Mouse (Mus musculus): ENCODE measurements around the gene Spag9. TPM values are rescaled to one million over a fixed set of nuclear protein-coding genes. Genes with fewer than 3 reads are reported as not detected.

Gene Spag9
- polyA plus RNA-seq, 1 experiment from 2014 or later = 89.3 TPM

GRCm38 (mm10) chr11:94126701-94127100 lies 130.8 kb downstream of the Spag9 start:
- H3K9ac ChIP-seq = no peak overlapping the region
- H3K4me3 ChIP-seq = no peak overlapping the region
- no peak overlapping the region for H3K4me2 ChIP-seq
- H3K27ac ChIP-seq = no peak overlapping the region
- no peaks in the 10 kb centered on the region for H3K9me3 ChIP-seq (replicated peaks)
- peaks cover 13% of the 10 kb centered on the region; the same call in 1 of the 2 replicates for H3K4me1 ChIP-seq
- H3K36me3 ChIP-seq (ENCODE audit: poor library complexity, severe bottlenecking) = peaks cover 49% of the 10 kb centered on the region
- H3K27me3 ChIP-seq = no peaks in the 10 kb centered on the region
- 94% methylated on average over 9 of the region's 9 CpGs for WGBS
- no peak for ATAC-seq

GRCm38 (mm10) chr11:94127966-94128365 lies 132.1 kb downstream of the Spag9 start:
- no peak overlapping the region for H3K4me3 ChIP-seq
- ATAC-seq = peak; percentile 83
- H3K36me3 ChIP-seq (ENCODE audit: poor library complexity, severe bottlenecking) = peaks cover 37% of the 10 kb centered on the region
- H3K9ac ChIP-seq = no peak overlapping the region
- no peak overlapping the region for H3K27ac ChIP-seq
- WGBS = 40% methylated on average over 5 of the region's 5 CpGs
- no peaks in the 10 kb centered on the region for H3K9me3 ChIP-seq (replicated peaks)
- peaks cover 13% of the 10 kb centered on the region; the same call in 1 of the 2 replicates for H3K4me1 ChIP-seq
- H3K27me3 ChIP-seq = no peaks in the 10 kb centered on the region
- no peak overlapping the region for H3K4me2 ChIP-seq

- H3K9ac ChIP-seq = no peak overlapping the region
- H3K27me3 ChIP-seq = no peaks in the 10 kb centered on the region
- no peak overlapping the region for H3K4me3 ChIP-seq
- H3K4me1 ChIP-seq = peaks cover 18% of the 10 kb centered on the region
- 85% methylated on average over 8 of the region's 8 CpGs for WGBS
- no peaks in the 10 kb centered on the region for H3K9me3 ChIP-seq (replicated peaks)
- peaks cover 33% of the 10 kb centered on the region for H3K36me3 ChIP-seq (ENCODE audit: poor library complexity, severe bottlenecking)
- ATAC-seq = no peak
- no peak overlapping the region for H3K4me2 ChIP-seq
- H3K27ac ChIP-seq = no peak overlapping the region
Observed at GRCm38 (mm10) chr11:94128506-94128905, 132.6 kb downstream of the Spag9 start.

GRCm38 (mm10) chr11:94129261-94130059 lies 133.6 kb downstream of the Spag9 start:
- Histone ChIP-seq H3K9me3 (replicated peaks) (no peaks in the 10 kb centered on the region), H3K27me3 (no peaks in the 10 kb centered on the region), H3K4me3 (no peak overlapping the region), H3K36me3 (ENCODE audit: poor library complexity, severe bottlenecking) (peaks cover 24% of the 10 kb centered on the region), H3K4me2 (no peak overlapping the region), H3K4me1 (peaks cover 27% of the 10 kb centered on the region), H3K27ac (peak overlapping the region; percentile 27), H3K9ac (no peak overlapping the region)
- WGBS = 62% methylated on average over 12 of the region's 12 CpGs
- ATAC-seq = peak; percentile 30

- ATAC-seq = no peak
- H3K9me3 ChIP-seq (replicated peaks) = no peaks in the 10 kb centered on the region
- H3K9ac ChIP-seq = no peak overlapping the region
- no peak overlapping the region for H3K4me2 ChIP-seq
- peaks cover 15% of the 10 kb centered on the region for H3K36me3 ChIP-seq (ENCODE audit: poor library complexity, severe bottlenecking)
- H3K27me3 ChIP-seq = no peaks in the 10 kb centered on the region
- no peak overlapping the region for H3K4me3 ChIP-seq
- H3K27ac ChIP-seq = peak overlapping the region; percentile 2; the same call in 1 of the 2 replicates
- WGBS = 58% methylated on average over 4 of the region's 4 CpGs
- H3K4me1 ChIP-seq = peaks cover 35% of the 10 kb centered on the region
Observed at GRCm38 (mm10) chr11:94130118-94131095, 134.5 kb downstream of the Spag9 start.

GRCm38 (mm10) chr11:94133344-94133955 lies 137.6 kb downstream of the Spag9 start:
- ATAC-seq = peak; percentile 70
- Histone ChIP-seq H3K9me3 (replicated peaks) (no peaks in the 10 kb centered on the region), H3K9ac (no peak overlapping the region), H3K36me3 (ENCODE audit: poor library complexity, severe bottlenecking) (no peaks in the 10 kb centered on the region), H3K4me3 (no peak overlapping the region; the same call in 1 of the 2 replicates), H3K4me2 (peak overlapping the region; percentile 29), H3K27me3 (no peaks in the 10 kb centered on the region), H3K27ac (no peak overlapping the region; the same call in 1 of the 2 replicates), H3K4me1 (peaks cover 51% of the 10 kb centered on the region)
- 16% methylated on average over 11 of the region's 11 CpGs for WGBS

- Histone ChIP-seq H3K27me3 (no peaks in the 10 kb centered on the region), H3K27ac (peak overlapping the region; percentile 25), H3K9ac (0 out of 2 replicates have a peak overlapping the region, but pooled peaks have one; percentile 5), H3K36me3 (ENCODE audit: poor library complexity, severe bottlenecking) (no peaks in the 10 kb centered on the region), H3K4me3 (no peak overlapping the region), H3K4me2 (peak overlapping the region; percentile 29; the same call in 1 of the 2 replicates), H3K4me1 (peaks cover 51% of the 10 kb centered on the region), H3K9me3 (replicated peaks) (no peaks in the 10 kb centered on the region)
- ATAC-seq = no peak
- 49% methylated on average over 18 of the region's 18 CpGs for WGBS
Observed at GRCm38 (mm10) chr11:94134076-94134838, 138.4 kb downstream of the Spag9 start.

- Histone ChIP-seq H3K36me3 (ENCODE audit: poor library complexity, severe bottlenecking) (no peaks in the 10 kb centered on the region), H3K27ac (no peak overlapping the region; the same call in 1 of the 2 replicates), H3K9me3 (replicated peaks) (no peaks in the 10 kb centered on the region), H3K9ac (no peak overlapping the region), H3K4me3 (no peak overlapping the region), H3K4me1 (peaks cover 42% of the 10 kb centered on the region), H3K4me2 (no peak overlapping the region), H3K27me3 (no peaks in the 10 kb centered on the region)
- 71% methylated on average over 8 of the region's 8 CpGs for WGBS
- no peak for ATAC-seq
Observed at GRCm38 (mm10) chr11:94135581-94136001, 139.7 kb downstream of the Spag9 start.

GRCm38 (mm10) chr11:94136656-94137055 lies 140.8 kb downstream of the Spag9 start:
- Histone ChIP-seq H3K9me3 (replicated peaks) (no peaks in the 10 kb centered on the region), H3K4me3 (no peak overlapping the region), H3K9ac (no peak overlapping the region), H3K4me2 (no peak overlapping the region), H3K27me3 (no peaks in the 10 kb centered on the region), H3K36me3 (ENCODE audit: poor library complexity, severe bottlenecking) (no peaks in the 10 kb centered on the region), H3K27ac (no peak overlapping the region), H3K4me1 (peaks cover 38% of the 10 kb centered on the region)
- WGBS = 77% methylated on average over 7 of the region's 7 CpGs
- ATAC-seq = no peak

GRCm38 (mm10) chr11:94137326-94138061 lies 141.6 kb downstream of the Spag9 start:
- peak overlapping the region; percentile 19; the same call in 1 of the 2 replicates for H3K27ac ChIP-seq
- H3K4me1 ChIP-seq = peaks cover 38% of the 10 kb centered on the region
- no peak overlapping the region for H3K9ac ChIP-seq
- ATAC-seq = no peak
- no peak overlapping the region for H3K4me3 ChIP-seq
- H3K36me3 ChIP-seq (ENCODE audit: poor library complexity, severe bottlenecking) = no peaks in the 10 kb centered on the region
- 74% methylated on average over 14 of the region's 14 CpGs for WGBS
- H3K27me3 ChIP-seq = no peaks in the 10 kb centered on the region
- H3K4me2 ChIP-seq = no peak overlapping the region
- no peaks in the 10 kb centered on the region for H3K9me3 ChIP-seq (replicated peaks)

Measured in forebrain, embryonic 13.5 days (tissue).